Mouse (Mus musculus): ENCODE data around the gene Samd1.

DNA sequence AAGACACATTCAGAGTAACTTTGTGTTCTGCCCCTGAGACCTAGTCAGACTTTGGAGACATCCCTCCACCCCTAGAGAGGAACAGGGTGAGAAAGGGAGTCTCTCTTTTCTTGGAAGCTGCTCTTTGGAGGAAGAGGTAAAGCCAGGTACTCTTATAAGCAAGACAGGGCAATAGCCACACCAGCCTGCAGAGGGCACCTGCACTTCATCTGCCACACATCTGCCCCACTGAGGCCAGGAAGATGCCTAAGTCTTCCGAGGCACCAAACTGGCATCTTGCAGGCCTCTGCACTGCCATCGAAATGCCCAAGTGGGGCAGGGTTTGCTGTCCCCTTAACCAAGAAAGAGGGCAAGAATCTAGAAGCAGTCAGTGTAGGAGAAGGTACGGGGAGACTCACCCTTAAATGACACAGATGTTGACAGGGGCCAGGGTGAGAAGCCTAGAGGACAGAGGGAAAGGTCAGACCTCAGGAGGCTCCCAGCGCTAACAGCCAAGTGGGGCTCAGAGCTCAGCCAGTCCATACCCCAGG is 21.3 kb upstream of the Samd1 start:
- no peak; the same call in 1 of the 2 replicates for TF ChIP-seq CTCF (IDR thresholded peaks at IDR 0.05; ENCODE audit: low read depth, low read length)
- TF ChIP-seq GATA1 (IDR thresholded peaks at IDR 0.05; ENCODE audit: borderline replicate concordance, low read length) = no peak
- no peak for TF ChIP-seq TAL1 (conservative IDR thresholded peaks at IDR 0.05; ENCODE audit: low read depth, low read length)
- no peak for TF ChIP-seq POLR2AphosphoS5 (IDR thresholded peaks at IDR 0.05; ENCODE audit: insufficient replicate concordance, low read depth, low read length)
